Mouse (Mus musculus) liver, embryonic 14.5 days (tissue): ENCODE results near the gene Gm21209. TPM values are rescaled to one million over a fixed set of nuclear protein-coding genes. Genes with fewer than 3 reads are reported as not detected.
"Not testable (repeated sequence)": the region's sequence is repeated elsewhere in the genome, so short reads cannot be mapped to it uniquely, and the experiment has no call there.

Experiments
- ATAC-seq: fragments of 200-750 bp; cut with Nextera tagmentation; 2 replicates; pipeline ENCODE4 v1.8.0; 2017; ENCODE audit warnings: moderate number of reproducible peaks, mild to moderate bottlenecking, moderate library complexity; ENCODE audit not compliant: insufficient read depth
- DNase-seq, 3 experiments: peaks; one replicate each; pipeline ENCODE4 v3.0.0-alpha.2; 2012 to 2013; ENCODE audit warnings: low read depth in 3 of 3, low spot score in 3 of 3
- H3K27ac ChIP-seq: fragments of 300-500 bp; sonication (generic); 2 replicates; pipeline ENCODE4 v1.5.1; 2014; ENCODE audit warnings: moderate library complexity, mild to moderate bottlenecking, control low read depth, inconsistent platforms
- H3K27me3 ChIP-seq: fragments of 300-500 bp; sonication (generic); 2 replicates; pipeline ENCODE4 v1.6.1; 2014; ENCODE audit warnings: mild to moderate bottlenecking, low read length, moderate library complexity; ENCODE audit not compliant: control insufficient read depth, insufficient read depth
- H3K36me3 ChIP-seq: fragments of 300-500 bp; sonication (generic); replicated peaks from 2 replicates; pipeline ENCODE4 v1.6.1; 2014; ENCODE audit warnings: low read depth; ENCODE audit not compliant: control insufficient read depth, insufficient read depth
- H3K4me1 ChIP-seq, 2 experiments: fragments of 200-500 bp in 1 of 2; fragments of 300-500 bp in 1 of 2; sonication (generic) in 1 of 2; replicated peaks; 2 replicates each; pipeline ENCODE4 v1.6.1; 2012 to 2014; ENCODE audit warnings: antibody characterized with exemption in 1 of 2, inconsistent platforms in 1 of 2, low read length in 1 of 2; ENCODE audit not compliant: control insufficient read depth in 2 of 2, insufficient read depth in 2 of 2
- H3K4me2 ChIP-seq: fragments of 300-500 bp; sonication (generic); 2 replicates; pipeline ENCODE4 v1.6.1; 2014; ENCODE audit warnings: low read depth, mild to moderate bottlenecking, control low read depth, moderate library complexity
- H3K4me3 ChIP-seq, 2 experiments: fragments of 200-500 bp in 1 of 2; fragments of 300-500 bp in 1 of 2; sonication (generic) in 1 of 2; 2 replicates each; pipeline ENCODE4 v1.5.1; 2012 to 2014; ENCODE audit warnings: low read depth in 2 of 2, low read length in 2 of 2, mild to moderate bottlenecking in 2 of 2, control low read depth in 1 of 2, inconsistent platforms in 1 of 2, moderate library complexity in 1 of 2; ENCODE audit not compliant: insufficient read depth in 1 of 2
- H3K9ac ChIP-seq: fragments of 300-500 bp; sonication (generic); replicated peaks from 2 replicates; pipeline ENCODE4 v1.6.1; 2014; ENCODE audit warnings: mild to moderate bottlenecking, control low read depth, moderate library complexity
- H3K9me3 ChIP-seq: fragments of 300-500 bp; sonication (generic); 2 replicates; pipeline ENCODE4 v1.6.1; 2016; ENCODE audit warnings: low read length, mixed read lengths; ENCODE audit not compliant: control insufficient read depth
- WGBS: fragments of 180-500 bp; shearing (Covaris S2); extraction: QIAGEN DNeasy Blood & Tissue Kit; methylation state at CpG from one replicate; pipeline ENCODE4 v1.1.7; 2014; ENCODE audit not compliant: insufficient replicate concordance; 5-methylcytosine and 5-hydroxymethylcytosine counted together
- polyA plus RNA-seq, 2 experiments: library from polyadenylated mRNA; depleted of rRNA in 1 of 2; stranded (reverse) in 1 of 2; unstranded in 1 of 2; fragments of >200 nt; fragmentation: Nextera tagmentation in 1 of 2; extraction: Ambion mirVana in 1 of 2; gene quantifications; 2 replicates each; pipeline versions ENCODE4 v1.2.1 to v1.2.3; 2012 to 2014

Gene Gm21209
- polyA plus RNA-seq (2012; rRNA removed) (not detected in 2 replicates), polyA plus RNA-seq (2014; fragmentation: Nextera tagmentation; extraction: Ambion mirVana) (not detected in 2 replicates)

DNA sequence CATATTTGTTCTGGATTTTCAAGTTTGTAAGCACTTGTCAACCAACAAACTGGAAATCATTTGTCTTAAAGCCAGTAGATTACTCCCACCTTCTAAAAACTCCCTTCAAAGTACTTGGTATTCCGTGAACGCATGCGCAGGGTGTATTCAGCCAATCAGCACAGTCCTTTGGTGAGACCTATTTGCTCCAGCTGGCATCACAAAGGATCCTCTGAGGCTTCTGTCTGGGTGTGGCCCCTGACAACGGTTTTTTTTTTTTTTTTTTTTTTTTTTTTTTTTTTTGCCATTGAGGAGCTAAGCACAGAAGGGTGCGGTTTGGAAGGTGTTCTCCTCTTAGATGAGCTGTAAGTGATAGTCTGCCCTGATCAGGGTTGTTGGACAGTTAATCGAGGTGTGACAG is at the start of gene Gm21209:
Gm21209 (plus strand) TSS at position 301 of the 400 bp plus-strand sequence.
- not testable (repeated sequence) for H3K9ac ChIP-seq, H3K27ac ChIP-seq, H3K4me2 ChIP-seq, H3K9me3 ChIP-seq, H3K4me1 ChIP-seq, H3K36me3 ChIP-seq, ATAC-seq, DNase-seq, H3K4me3 ChIP-seq, H3K27me3 ChIP-seq
- no CpG with 5 or more reads among the region's 6 CpGs for WGBS
